Comparison of ENCODE assay signal across 8 mouse cellular contexts in genomic region chr4:104369091-104369490, GRCm38 (mm10).
DNase-seq lines count a peak whose midpoint lies in the region; ATAC-seq lines count a peak whose summit lies in the region.

No protein-coding gene starts in this region.

- ATAC-seq in heart, embryonic 12.5 days (ENCODE audit: insufficient number of reproducible peaks, low FRiP score), result no peak

- H3K9me3 ChIP-seq in heart, embryonic 12.5 days (replicated peaks), result no peaks in the 10 kb centered on the region
- H3K9me3 ChIP-seq in hindbrain, embryonic 10.5 days, result no peaks in the 10 kb centered on the region
- H3K9me3 ChIP-seq in midbrain, embryonic 10.5 days (replicated peaks), result no peaks in the 10 kb centered on the region

- peaks cover 64% of the 10 kb centered on the region for H3K27me3 ChIP-seq in heart, embryonic 12.5 days (replicated peaks)
- peaks cover 66% of the 10 kb centered on the region for H3K27me3 ChIP-seq in hindbrain, embryonic 10.5 days (ENCODE audit: insufficient read depth, poor library complexity, severe bottlenecking)
- H3K27me3 ChIP-seq in midbrain, embryonic 10.5 days (ENCODE audit: low read depth, poor library complexity, severe bottlenecking), result peaks cover 61% of the 10 kb centered on the region

- no peak overlapping the region for H3K27ac ChIP-seq in heart, embryonic 12.5 days (ENCODE audit: poor library complexity, severe bottlenecking)
- H3K27ac ChIP-seq in hindbrain, embryonic 10.5 days, result peak overlapping the region; percentile 88
- peak overlapping the region; percentile 90 for H3K27ac ChIP-seq in midbrain, embryonic 10.5 days (replicated peaks)

- H3K9ac ChIP-seq in heart, embryonic 12.5 days, result no peak overlapping the region

- peak overlapping the region; percentile 94 for H3K4me2 ChIP-seq in heart, embryonic 12.5 days

- H3K4me3 ChIP-seq in heart, embryonic 12.5 days, result peak overlapping the region; percentile 65
- peak overlapping the region; percentile 80 for H3K4me3 ChIP-seq in hindbrain, embryonic 10.5 days
- H3K4me3 ChIP-seq in midbrain, embryonic 10.5 days, result peak overlapping the region; percentile 84

- DNase-seq in heart, adult 11 months, result no peak
- DNase-seq in Muller cell, postnatal 12 days (ENCODE audit: inconsistent ontology term), result peak; percentile 21
- DNase-seq in hindbrain, embryonic 10.5 days (ENCODE audit: low spot score), result no peak
- DNase-seq in midbrain, embryonic 10.5 days (ENCODE audit: low spot score), result no peak
- DNase-seq in left cerebral cortex, postnatal 36 days (ENCODE audit: low spot score in 2 of 2), result no peak
- no peak for DNase-seq in adrenal gland, adult 18-20 months (ENCODE audit: low spot score in 2 of 2)
- DNase-seq in retina, postnatal 1 day, result no peak

- peaks cover 13% of the 10 kb centered on the region for H3K4me1 ChIP-seq in heart, embryonic 12.5 days (replicated peaks)
- peaks cover 41% of the 10 kb centered on the region for H3K4me1 ChIP-seq in hindbrain, embryonic 10.5 days (replicated peaks)
- peaks cover 44% of the 10 kb centered on the region for H3K4me1 ChIP-seq in midbrain, embryonic 10.5 days

- no peaks in the 10 kb centered on the region for H3K36me3 ChIP-seq in heart, embryonic 12.5 days
- H3K36me3 ChIP-seq in hindbrain, embryonic 10.5 days, result no peaks in the 10 kb centered on the region
- peaks cover 1% of the 10 kb centered on the region; the same call in 1 of the 2 replicates for H3K36me3 ChIP-seq in midbrain, embryonic 10.5 days

- intact Hi-C loops in left cerebral cortex, postnatal 36 days (cut with DNase I), result loop anchor here (5.0 to 10.0 kb wide), 7 partner anchors 93 to 754 kb away; partner anchors contain the start of gene Dab1

- 10% methylated on average over 7 of the region's 7 CpGs for WGBS in heart, embryonic 12.5 days
- WGBS in hindbrain, embryonic 10.5 days, result 9% methylated on average over 7 of the region's 7 CpGs
- WGBS in midbrain, embryonic 10.5 days, result 4% methylated on average over 7 of the region's 7 CpGs
